Mouse (Mus musculus) R1 (cell line): ENCODE measurements around the gene Arhgef7.

Experiments
- DNase-seq: peaks from one replicate; pipeline ENCODE4 v3.0.0-alpha.2; 2018; ENCODE audit warnings: low read depth, low spot score

Arhgef7 gene

GRCm38 (mm10) chr8:11833157-11833556, 105.6 kb downstream of the Arhgef7 start:
- DNase-seq = no peak

GRCm38 (mm10) chr8:11834200-11834599, 106.7 kb downstream of the Arhgef7 start:
- no peak for DNase-seq

GRCm38 (mm10) chr8:11834691-11835090, 107.2 kb downstream of the Arhgef7 start:
- no peak for DNase-seq

GRCm38 (mm10) chr8:11840174-11840573, 112.7 kb downstream of the Arhgef7 start, which contains the start of gene Tex29:
Tex29 (plus strand) TSS chr8:11840474.
- DNase-seq = no peak

- no peak for DNase-seq
Measured at GRCm38 (mm10) chr8:11841571-11841970, 114.0 kb downstream of the Arhgef7 start.

GRCm38 (mm10) chr8:11842757-11843156, 115.2 kb downstream of the Arhgef7 start:
- DNase-seq = no peak

GRCm38 (mm10) chr8:11843677-11844315, 116.3 kb downstream of the Arhgef7 start:
- no peak for DNase-seq

GRCm38 (mm10) chr8:11844316-11844685, 116.8 kb downstream of the Arhgef7 start:
- DNase-seq = no peak

- DNase-seq = no peak
Measured at GRCm38 (mm10) chr8:11846807-11847206, 119.3 kb downstream of the Arhgef7 start.

- DNase-seq = peak; percentile 30
Measured at GRCm38 (mm10) chr8:11867832-11868231, 140.3 kb downstream of the Arhgef7 start.

- peak; percentile 62 for DNase-seq
Measured at GRCm38 (mm10) chr8:11874227-11874626, 146.7 kb downstream of the Arhgef7 start.

- no peak for DNase-seq
Measured at GRCm38 (mm10) chr8:11884646-11885045, 157.1 kb downstream of the Arhgef7 start.
